ENCODE assay signal across 9 mouse cellular contexts in genomic region chr17:73225996-73226395, GRCm38 (mm10).
DNase-seq lines count a peak whose midpoint lies in the region; ATAC-seq and TF ChIP-seq lines count a peak whose summit lies in the region.
"Had no signal": no experiment of that assay in that cellular context is flagged by ENCODE, and none has a peak within 500 bp of the region (broad histone marks: within the 10 kb centered on the region; RNA-seq: fewer than 3 reads in every experiment).

No protein-coding gene starts in this region.

- peak; percentile 26 for DNase-seq in 416B (ENCODE audit: low read depth)
- peak; percentile 57 for DNase-seq in brain, embryonic 14.5 days (ENCODE audit: low read depth)
- peak; percentile 72 to 76 for DNase-seq in heart, postnatal 10 days
- DNase-seq in liver, embryonic 14.5 days (ENCODE audit: low read depth in 3 of 3, low spot score in 3 of 3) = no peak
- no peak for DNase-seq in gastrocnemius, postnatal 14 days
- DNase-seq in cerebellum, adult 9-10 months = no peak
- no peak for DNase-seq in layer of hippocampus, adult 8-10 months (ENCODE audit: low spot score in 2 of 2)
- no peak for DNase-seq in layer of hippocampus, adult 9-11 months
- DNase-seq: lung, adult 2 months had no signal

- no peaks in the 10 kb centered on the region for H3K36me3 ChIP-seq in liver, embryonic 14.5 days (replicated peaks; ENCODE audit: control insufficient read depth, insufficient read depth, low read depth)

- 11% methylated on average over 5 of the region's 5 CpGs for WGBS in liver, embryonic 14.5 days (ENCODE audit: insufficient replicate concordance)

- H3K9me3 ChIP-seq in liver, embryonic 14.5 days (ENCODE audit: control insufficient read depth, low read length) = no peaks in the 10 kb centered on the region

- TF ChIP-seq EP300 in liver, embryonic 14.5 days (IDR thresholded peaks at IDR 0.05; ENCODE audit: low read depth) = peak; percentile 43

- ATAC-seq in liver, embryonic 14.5 days (ENCODE audit: insufficient read depth) = peak; percentile 65; the same call in 1 of the 2 replicates

- intact Hi-C loops in heart, postnatal 10 days (cut with DNase I) = loop anchor here (5.0 kb wide), 1 partner anchor 204 kb away; no protein-coding TSS in a partner anchor
- intact Hi-C loops in gastrocnemius, postnatal 14 days (cut with DNase I; ENCODE audit: low total_unique reads) = no loop called here

- H3K27me3 ChIP-seq in liver, embryonic 14.5 days (ENCODE audit: control insufficient read depth, insufficient read depth, low read length) = no peaks in the 10 kb centered on the region

- no peak overlapping the region for H3K27ac ChIP-seq in liver, embryonic 14.5 days

- H3K9ac ChIP-seq in liver, embryonic 14.5 days (replicated peaks) = no peak overlapping the region

- H3K4me3 ChIP-seq in liver, embryonic 14.5 days (ENCODE audit: insufficient read depth in 1 of 2, low read depth in 2 of 2, low read length in 2 of 2) = no peak overlapping the region

- no peak for TF ChIP-seq POLR2A in brain, embryonic 14.5 days (IDR thresholded peaks at IDR 0.05; ENCODE audit: borderline replicate concordance, extremely low read depth, insufficient read depth, insufficient read length, poor library complexity, severe bottlenecking)

- no peak overlapping the region for H3K4me2 ChIP-seq in liver, embryonic 14.5 days (ENCODE audit: low read depth)

- no peak for TF ChIP-seq CTCF in brain, embryonic 14.5 days (IDR thresholded peaks at IDR 0.05; ENCODE audit: borderline replicate concordance, extremely low read depth, insufficient read depth, insufficient read length)
- no peak for TF ChIP-seq CTCF in liver, embryonic 14.5 days (IDR thresholded peaks at IDR 0.05; ENCODE audit: low read depth)

- H3K4me1 ChIP-seq in liver, embryonic 14.5 days (replicated peaks; ENCODE audit: control insufficient read depth in 2 of 2, insufficient read depth in 2 of 2, low read length in 1 of 2) = peaks cover 2 to 32% of the 10 kb centered on the region in 2 experiments; a peak in 3 of 4 replicates

Comparison
In these comparisons a context has a peak if more than half of its experiments do, and no peak if none do; other contexts are left out.
1. DNase-seq: peak in 416B (single experiment), brain, embryonic 14.5 days (single experiment) and heart, postnatal 10 days (2 of 2); none in liver, embryonic 14.5 days (0 of 3), gastrocnemius, postnatal 14 days (single experiment), cerebellum, adult 9-10 months (single experiment), layer of hippocampus, adult 8-10 months (0 of 2) and layer of hippocampus, adult 9-11 months (single experiment).